Mouse (Mus musculus) liver, adult 2 months (tissue): Measurements from ENCODE around the gene Meltf.

Source experiments
- CTCF ChIP-seq: fragments of 200-500 bp; IDR thresholded peaks from 2 replicates; pipeline ENCODE4 v1.5.1; 2011; ENCODE audit warnings: low read depth, low read length, control low read depth
- POLR2A ChIP-seq: fragments of 200-500 bp; IDR thresholded peaks from 2 replicates; pipeline ENCODE4 v1.6.1; 2011; ENCODE audit warnings: low read length, control low read depth; ENCODE audit not compliant: insufficient read depth; ENCODE audit errors: extremely low read depth

DNA sequence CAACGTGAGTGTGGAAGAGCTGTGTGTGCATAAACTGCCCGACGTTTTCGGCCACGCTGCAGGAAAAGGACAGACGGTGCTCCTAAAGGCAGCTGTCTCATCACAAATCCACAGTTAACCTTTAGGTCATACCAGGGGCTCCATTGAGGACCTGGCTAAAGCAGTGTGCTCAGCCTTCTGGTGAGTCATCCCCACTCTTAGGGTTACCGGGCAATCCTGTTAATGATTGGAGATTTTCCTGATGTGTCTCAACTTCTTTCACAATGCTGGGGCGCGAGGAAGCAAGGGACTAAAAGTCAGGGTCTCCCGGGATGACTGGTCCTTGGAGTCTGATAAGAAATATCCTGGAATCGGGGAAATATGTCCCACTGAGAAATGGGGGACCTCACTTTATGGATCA, 39.2 kb downstream of the Meltf start:
- no peak for TF ChIP-seq CTCF
- no peak for TF ChIP-seq POLR2A
